Mouse (Mus musculus) thymus, adult 2 months (tissue): Measurements from ENCODE around the gene Dgki. TPM values are rescaled to one million over a fixed set of nuclear protein-coding genes. Genes with fewer than 3 reads are reported as not detected.

Experiments used
- DNase-seq: peaks from one replicate; pipeline ENCODE4 v3.0.0; 2021
- H3K27ac ChIP-seq: fragments of 200-500 bp; 2 replicates; pipeline ENCODE4 v1.5.1; 2012; ENCODE audit warnings: low read length, control low read depth; ENCODE audit not compliant: control insufficient read depth, insufficient read depth
- H3K27me3 ChIP-seq: fragments of 200-500 bp; 2 replicates; pipeline ENCODE4 v1.6.1; 2012; ENCODE audit warnings: mild to moderate bottlenecking, low read length, moderate library complexity, mixed read lengths; ENCODE audit not compliant: control insufficient read depth, insufficient read depth
- H3K36me3 ChIP-seq: fragments of 200-500 bp; 2 replicates; pipeline ENCODE4 v1.6.1; 2012; ENCODE audit warnings: mild to moderate bottlenecking, low read length, moderate library complexity; ENCODE audit not compliant: control insufficient read depth, insufficient read depth
- H3K4me1 ChIP-seq: fragments of 200-500 bp; replicated peaks from 2 replicates; pipeline ENCODE4 v1.6.1; 2012; ENCODE audit warnings: low read length; ENCODE audit not compliant: control insufficient read depth, insufficient read depth
- H3K4me3 ChIP-seq: fragments of 200-500 bp; 2 replicates; pipeline ENCODE4 v1.5.1; 2012; ENCODE audit warnings: mild to moderate bottlenecking, low read length, control low read depth, moderate library complexity; ENCODE audit not compliant: control insufficient read depth, insufficient read depth
- CTCF ChIP-seq: fragments of 200-500 bp; IDR thresholded peaks from 2 replicates; pipeline ENCODE4 v1.5.1; 2012; ENCODE audit warnings: mild to moderate bottlenecking, control low read depth, low read length, moderate library complexity, borderline replicate concordance; ENCODE audit not compliant: control insufficient read depth, poor library complexity, insufficient read depth; ENCODE audit errors: extremely low read depth
- POLR2A ChIP-seq: fragments of 200-500 bp; IDR thresholded peaks from 2 replicates; pipeline ENCODE4 v1.6.1; 2012; ENCODE audit warnings: mild to moderate bottlenecking, low read length, control low read depth, moderate library complexity; ENCODE audit not compliant: control insufficient read depth, poor library complexity, insufficient read depth; ENCODE audit errors: extremely low read depth
- WGBS: fragments of 180-500 bp; shearing (Covaris S2); methylation state at CpG from one replicate; pipeline ENCODE4 v1.1.7; 2018; 5-methylcytosine and 5-hydroxymethylcytosine counted together
- polyA plus RNA-seq: library from polyadenylated mRNA; depleted of rRNA; stranded (reverse); fragments of >200 nt; gene quantifications from 2 replicates; pipeline ENCODE4 v1.2.3, GENCODE M21; 2012

Dgki gene
- polyA plus RNA-seq, 1 experiment = 0.15 TPM

GRCm38 (mm10) chr6:36978176-36978575, 321.8 kb downstream of the Dgki start:
- TF ChIP-seq POLR2A = no peak
- TF ChIP-seq CTCF = no peak
- Histone ChIP-seq H3K4me3 (no peak overlapping the region), H3K27ac (no peak overlapping the region), H3K36me3 (no peaks in the 10 kb centered on the region), H3K27me3 (no peaks in the 10 kb centered on the region), H3K4me1 (no peaks in the 10 kb centered on the region)
- WGBS = 86% methylated on average over 1 of the region's 1 CpGs
- no peak for DNase-seq

DNA sequence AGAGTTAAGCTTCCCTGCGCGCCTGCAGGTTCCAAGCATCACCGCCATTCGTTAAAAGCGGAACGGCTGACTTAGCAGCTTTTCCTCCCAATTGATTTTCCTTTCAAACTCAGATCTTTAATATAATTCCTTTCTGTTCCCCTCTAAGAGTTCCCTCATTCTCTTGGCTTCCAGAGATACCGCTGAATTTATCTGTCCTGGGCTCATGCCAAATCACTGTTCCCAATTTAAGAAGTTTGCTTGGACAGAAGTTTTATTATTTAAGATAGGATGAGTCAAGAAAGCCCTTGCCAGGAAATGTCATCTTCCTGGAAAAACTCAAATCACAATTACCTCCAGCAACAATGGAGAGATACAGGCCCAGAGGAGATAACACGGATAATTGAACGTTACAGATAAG, 326.9 kb downstream of the Dgki start:
- H3K4me1 ChIP-seq = no peaks in the 10 kb centered on the region
- no peaks in the 10 kb centered on the region for H3K27me3 ChIP-seq
- DNase-seq = no peak
- H3K36me3 ChIP-seq = no peaks in the 10 kb centered on the region
- TF ChIP-seq CTCF (no peak), POLR2A (no peak)
- 91% methylated on average over 9 of the region's 9 CpGs for WGBS
- H3K4me3 ChIP-seq = no peak overlapping the region
- H3K27ac ChIP-seq = no peak overlapping the region

DNA sequence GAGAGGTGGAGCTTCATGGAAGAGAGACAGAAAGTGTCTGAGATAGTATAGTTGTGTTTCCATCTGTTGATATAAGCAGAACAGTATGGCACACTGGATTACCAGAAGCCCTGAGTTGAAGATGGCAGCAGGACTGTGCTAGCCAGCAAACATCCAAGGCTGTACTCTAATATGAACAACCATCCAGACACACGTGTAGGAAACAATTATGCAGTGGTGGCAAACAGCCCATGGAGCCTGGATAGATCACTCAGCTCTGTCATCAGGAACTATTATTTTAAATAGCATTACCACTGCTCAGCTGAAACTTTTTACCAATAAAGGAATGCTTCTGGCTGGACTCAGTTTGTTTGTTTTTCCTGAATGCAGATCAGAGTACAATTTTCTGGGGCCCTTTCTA, 327.5 kb downstream of the Dgki start:
- H3K27ac ChIP-seq = no peak overlapping the region
- H3K27me3 ChIP-seq = no peaks in the 10 kb centered on the region
- no peak overlapping the region for H3K4me3 ChIP-seq
- H3K4me1 ChIP-seq = no peaks in the 10 kb centered on the region
- no peaks in the 10 kb centered on the region for H3K36me3 ChIP-seq
- 74% methylated on average over 1 of the region's 1 CpGs for WGBS
- TF ChIP-seq CTCF = no peak
- TF ChIP-seq POLR2A = no peak
- DNase-seq = no peak

GRCm38 (mm10) chr6:36969249-36969885, 330.6 kb downstream of the Dgki start:
- Histone ChIP-seq H3K4me3 (no peak overlapping the region), H3K36me3 (no peaks in the 10 kb centered on the region), H3K4me1 (no peaks in the 10 kb centered on the region), H3K27ac (no peak overlapping the region), H3K27me3 (no peaks in the 10 kb centered on the region)
- TF ChIP-seq CTCF (no peak), POLR2A (no peak)
- WGBS = 94% methylated on average over 5 of the region's 5 CpGs
- DNase-seq = no peak

- TF ChIP-seq CTCF (no peak), POLR2A (no peak)
- no peaks in the 10 kb centered on the region for H3K27me3 ChIP-seq
- H3K36me3 ChIP-seq = no peaks in the 10 kb centered on the region
- DNase-seq = no peak
- H3K4me1 ChIP-seq = no peaks in the 10 kb centered on the region
- no peak overlapping the region for H3K27ac ChIP-seq
- WGBS = 95% methylated on average over 4 of the region's 4 CpGs
- H3K4me3 ChIP-seq = no peak overlapping the region
These were observed 339.3 kb downstream of the Dgki start for GRCm38 (mm10) chr6:36960658-36961057.

GRCm38 (mm10) chr6:36955293-36955692, 344.7 kb downstream of the Dgki start:
- H3K36me3 ChIP-seq = no peaks in the 10 kb centered on the region

GRCm38 (mm10) chr6:36950648-36951047, 349.3 kb downstream of the Dgki start:
- Histone ChIP-seq H3K27me3 (no peaks in the 10 kb centered on the region), H3K4me1 (no peaks in the 10 kb centered on the region), H3K27ac (no peak overlapping the region), H3K36me3 (no peaks in the 10 kb centered on the region), H3K4me3 (no peak overlapping the region)
- TF ChIP-seq POLR2A = no peak
- no peak for TF ChIP-seq CTCF
- DNase-seq = no peak
- WGBS = 79% methylated on average over 3 of the region's 3 CpGs

More at GRCm38 (mm10) chr6:36955293-36955692, 344.7 kb downstream of the Dgki start:
- 90% methylated on average over 4 of the region's 4 CpGs for WGBS
- H3K27ac ChIP-seq = no peak overlapping the region
- TF ChIP-seq POLR2A = no peak
- no peak for TF ChIP-seq CTCF
- H3K27me3 ChIP-seq = no peaks in the 10 kb centered on the region
- H3K4me1 ChIP-seq = no peaks in the 10 kb centered on the region
- no peak for DNase-seq
- no peak overlapping the region for H3K4me3 ChIP-seq
